Mouse (Mus musculus) bone marrow, adult 2 months (tissue): ENCODE results near the gene Cacng6. TPM values are rescaled to one million over a fixed set of nuclear protein-coding genes. Genes with fewer than 3 reads are reported as not detected.

Experiments
- H3K27ac ChIP-seq: fragments of 200-500 bp; 2 replicates; pipeline ENCODE4 v1.5.1; 2012; ENCODE audit warnings: low read depth, mild to moderate bottlenecking, control low read depth, inconsistent platforms, low read length; ENCODE audit not compliant: control insufficient read depth, poor library complexity, insufficient read depth
- H3K4me1 ChIP-seq: fragments of 200-500 bp; 2 replicates; pipeline ENCODE4 v1.6.1; 2011; ENCODE audit warnings: low read length; ENCODE audit not compliant: control insufficient read depth, insufficient read depth
- H3K4me3 ChIP-seq: fragments of 200-500 bp; replicated peaks from 2 replicates; pipeline ENCODE3; 2011; ENCODE audit warnings: mild to moderate bottlenecking, low read depth, low read length, control low read depth; ENCODE audit not compliant: control insufficient read depth
- CTCF ChIP-seq: fragments of 200-500 bp; IDR thresholded peaks from 2 replicates; pipeline ENCODE4 v1.5.1; 2011; ENCODE audit warnings: low read length, control low read depth; ENCODE audit not compliant: control insufficient read depth, insufficient read depth
- POLR2A ChIP-seq: fragments of 200-500 bp; IDR thresholded peaks from 2 replicates; pipeline ENCODE4 v1.6.1; 2011; ENCODE audit warnings: low read depth, mild to moderate bottlenecking, control low read depth, low read length, borderline replicate concordance; ENCODE audit not compliant: control insufficient read depth
- WGBS: fragments of 180-500 bp; shearing (Covaris S2); methylation state at CpG from one replicate; pipeline ENCODE4 v1.1.7; 2018; 5-methylcytosine and 5-hydroxymethylcytosine counted together
- polyA plus RNA-seq: library from polyadenylated mRNA; stranded (reverse); fragments of >200 nt; gene quantifications from 2 replicates; pipeline ENCODE4 v1.2.4, GENCODE M21; 2011; ENCODE audit warnings: low replicate concordance; ENCODE audit not compliant: missing spikeins, insufficient read depth, insufficient read length

Cacng6 gene
- polyA plus RNA-seq, 1 experiment = not detected

DNA sequence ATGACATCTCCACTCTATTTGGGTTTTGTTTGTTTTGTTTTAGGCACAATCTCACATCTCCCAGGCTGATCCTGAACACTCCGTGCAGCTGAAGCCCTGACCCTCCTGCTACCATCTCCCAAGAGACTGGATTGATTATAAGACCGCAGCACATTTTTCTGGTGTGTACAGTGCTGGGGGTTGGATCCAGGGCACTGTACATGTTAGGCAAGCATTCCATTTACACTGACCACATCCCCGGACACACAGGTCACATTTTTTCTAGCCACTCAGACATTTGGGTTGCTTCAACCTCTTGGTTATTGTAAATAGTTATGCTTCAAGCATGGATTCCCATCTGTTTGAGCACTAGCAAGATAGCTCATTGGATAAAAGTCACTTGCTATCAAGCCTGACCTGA is 22.6 kb downstream of the Cacng6 start:
- 71% methylated on average over 3 of the region's 3 CpGs for WGBS
- H3K27ac ChIP-seq = no peak overlapping the region

DNA sequence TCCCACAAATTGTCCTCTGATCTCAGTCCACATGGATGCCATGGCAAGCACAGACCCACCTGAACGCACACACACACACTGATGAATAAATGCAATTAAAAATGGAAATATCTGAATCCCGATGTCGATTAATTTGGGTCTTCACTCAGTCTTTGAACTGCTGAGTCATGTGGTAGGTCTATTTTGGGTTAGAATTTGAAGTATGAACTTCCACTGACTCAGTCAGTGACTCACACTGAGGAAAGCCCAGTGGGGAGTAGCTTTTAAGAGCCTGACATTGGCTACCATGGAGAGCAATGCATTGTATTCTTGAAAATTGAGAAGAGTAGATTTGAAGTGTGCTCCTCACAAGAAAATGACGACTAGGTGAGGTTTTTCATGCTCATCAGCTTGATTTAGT is 23.0 kb downstream of the Cacng6 start:
- H3K27ac ChIP-seq = no peak overlapping the region
- peaks cover 3% of the 10 kb centered on the region; the same call in 1 of the 2 replicates for H3K4me1 ChIP-seq
- H3K4me3 ChIP-seq = no peak overlapping the region
- TF ChIP-seq CTCF (no peak), POLR2A (no peak)
- 61% methylated on average over 4 of the region's 4 CpGs for WGBS

More for the DNA sequence above, 22.6 kb downstream of the Cacng6 start:
- no peak overlapping the region for H3K4me3 ChIP-seq
- TF ChIP-seq POLR2A = no peak
- H3K4me1 ChIP-seq = peaks cover 6% of the 10 kb centered on the region; the same call in 1 of the 2 replicates

DNA sequence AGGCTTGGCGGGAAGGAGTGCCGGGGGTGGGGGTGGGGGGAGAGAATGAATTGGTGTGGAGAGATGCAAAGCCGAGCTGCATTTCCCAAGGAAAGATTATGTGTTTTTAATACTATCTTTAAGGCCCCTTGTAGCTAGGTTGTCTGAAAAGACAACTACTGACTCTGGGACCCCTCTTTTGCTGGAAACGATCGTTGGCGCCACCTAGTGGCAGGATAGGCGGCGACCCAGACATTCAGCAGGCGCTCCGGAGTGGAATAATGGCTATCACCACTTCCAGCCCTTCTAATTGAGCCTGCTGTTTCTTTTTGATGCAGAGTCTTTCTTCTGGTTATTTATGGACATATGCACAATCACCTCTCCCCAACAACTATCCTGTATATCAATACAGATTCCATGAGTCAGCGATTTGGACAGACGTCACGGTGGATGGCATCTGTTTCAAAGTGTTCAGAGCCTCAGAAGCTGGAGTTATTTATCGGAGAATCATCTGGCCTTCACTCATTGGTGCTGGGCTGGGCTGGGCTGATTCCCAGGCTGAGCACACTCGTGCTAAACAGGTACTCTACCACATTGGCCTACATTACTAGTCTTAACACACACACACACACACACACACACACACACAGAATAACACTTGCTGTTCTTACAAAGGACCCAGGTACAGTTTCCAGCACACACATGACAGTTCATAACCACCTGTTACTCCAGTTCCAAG is 24.9 kb downstream of the Cacng6 start:
- 27% methylated on average over 15 of the region's 15 CpGs for WGBS
- TF ChIP-seq POLR2A (no peak), CTCF (peak; percentile 76)

GRCm38 (mm10) chr7:3450671-3451070 is 26.7 kb downstream of the Cacng6 start:
- Histone ChIP-seq H3K4me3 (no peak overlapping the region), H3K4me1 (no peaks in the 10 kb centered on the region; the same call in 1 of the 2 replicates), H3K27ac (no peak overlapping the region)
- TF ChIP-seq POLR2A (no peak), CTCF (no peak)
- WGBS = 64% methylated on average over 5 of the region's 5 CpGs

More for the DNA sequence above, 24.9 kb downstream of the Cacng6 start:
- Histone ChIP-seq H3K4me3 (no peak overlapping the region), H3K27ac (no peak overlapping the region), H3K4me1 (peaks cover under 1% of the 10 kb centered on the region; the same call in 1 of the 2 replicates)

DNA sequence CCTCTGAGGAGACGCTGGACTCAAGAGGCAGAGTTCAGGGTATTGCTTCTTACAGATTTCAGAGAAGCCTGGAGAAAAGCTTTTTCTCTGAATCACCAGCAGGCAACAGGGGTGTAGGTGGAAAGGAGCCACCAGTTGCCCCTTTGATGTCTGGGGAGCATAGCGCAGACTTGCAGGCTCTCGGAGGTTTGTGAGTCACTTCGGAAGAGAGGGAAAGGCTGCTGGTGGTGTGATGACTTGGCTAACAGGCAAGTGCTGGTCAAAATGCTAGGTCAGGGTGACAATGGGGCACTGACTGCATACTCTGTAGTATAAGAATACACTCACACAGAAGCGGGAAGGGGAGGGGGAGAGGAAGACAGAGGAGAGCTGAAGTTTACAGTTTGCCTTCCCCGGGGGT is 27.2 kb downstream of the Cacng6 start:
- TF ChIP-seq CTCF (no peak), POLR2A (no peak)

GRCm38 (mm10) chr7:3452821-3453485 is 29.0 kb downstream of the Cacng6 start:
- no peak overlapping the region for H3K4me3 ChIP-seq

More for the DNA sequence above, 27.2 kb downstream of the Cacng6 start:
- no peak overlapping the region for H3K4me3 ChIP-seq
- no peak overlapping the region for H3K27ac ChIP-seq
- no peaks in the 10 kb centered on the region; the same call in 1 of the 2 replicates for H3K4me1 ChIP-seq
- 67% methylated on average over 6 of the region's 6 CpGs for WGBS

GRCm38 (mm10) chr7:3453486-3454183 is 29.6 kb downstream of the Cacng6 start:
- Histone ChIP-seq H3K27ac (no peak overlapping the region), H3K4me1 (no peaks in the 10 kb centered on the region; the same call in 1 of the 2 replicates), H3K4me3 (no peak overlapping the region)
- TF ChIP-seq POLR2A (no peak), CTCF (no peak)
- 71% methylated on average over 10 of the region's 11 CpGs for WGBS

More at GRCm38 (mm10) chr7:3452821-3453485, 29.0 kb downstream of the Cacng6 start:
- H3K27ac ChIP-seq = no peak overlapping the region
- no peak for TF ChIP-seq POLR2A
- 76% methylated on average over 12 of the region's 12 CpGs for WGBS
- H3K4me1 ChIP-seq = no peaks in the 10 kb centered on the region; the same call in 1 of the 2 replicates
